Mouse (Mus musculus): ENCODE measurements at regions not wholly inside any gene's neighbourhood (a gene's known extent, or its start where the extent isn't known, plus 50 kb on each side); places are given as distances from the start of the nearest gene placed in this dataset.

- Histone ChIP-seq H3K36me3 (no peaks in the 10 kb centered on the region), H3K4me1 (peaks cover 6% of the 10 kb centered on the region; the same call in 1 of the 2 replicates), H3K4me2 (no peak overlapping the region), H3K27me3 (no peaks in the 10 kb centered on the region), H3K27ac (no peak overlapping the region), H3K9ac (no peak overlapping the region), H3K4me3 (no peak overlapping the region), H3K9me3 (no peaks in the 10 kb centered on the region)
- WGBS = 88% methylated on average over 5 of the region's 5 CpGs
- ATAC-seq (ENCODE audit: insufficient number of reproducible peaks, insufficient read depth, low FRiP score, low TSS enrichment, low read depth) = no peak
Observed at GRCm38 (mm10) chr17:62467072-62467471, 414.0 kb downstream of the Efna5 start.

- no peak overlapping the region for H3K4me3 ChIP-seq
Observed at GRCm38 (mm10) chr17:62464994-62465393, 416.1 kb downstream of the Efna5 start.

GRCm38 (mm10) chr17:62464228-62464627, 416.9 kb downstream of the Efna5 start:
- H3K27me3 ChIP-seq = no peaks in the 10 kb centered on the region
- no peak overlapping the region for H3K27ac ChIP-seq

More at GRCm38 (mm10) chr17:62464994-62465393, 416.1 kb downstream of the Efna5 start:
- H3K4me2 ChIP-seq = no peak overlapping the region
- no peaks in the 10 kb centered on the region for H3K36me3 ChIP-seq
- H3K9ac ChIP-seq = no peak overlapping the region
- peaks cover 6% of the 10 kb centered on the region; the same call in 1 of the 2 replicates for H3K4me1 ChIP-seq
- no peaks in the 10 kb centered on the region for H3K27me3 ChIP-seq
- 58% methylated on average over 4 of the region's 4 CpGs for WGBS
- no peak for ATAC-seq (ENCODE audit: insufficient number of reproducible peaks, insufficient read depth, low FRiP score, low TSS enrichment, low read depth)
- no peaks in the 10 kb centered on the region for H3K9me3 ChIP-seq
- no peak overlapping the region for H3K27ac ChIP-seq

GRCm38 (mm10) chr17:62461304-62462245, 419.5 kb downstream of the Efna5 start:
- H3K4me3 ChIP-seq = no peak overlapping the region
- H3K4me2 ChIP-seq = peak overlapping the region; percentile 26; the same call in 1 of the 2 replicates
- 47% methylated on average over 17 of the region's 17 CpGs for WGBS
- H3K9ac ChIP-seq = no peak overlapping the region
- H3K27ac ChIP-seq = no peak overlapping the region
- no peaks in the 10 kb centered on the region for H3K36me3 ChIP-seq
- peaks cover 3% of the 10 kb centered on the region; the same call in 1 of the 2 replicates for H3K4me1 ChIP-seq
- no peaks in the 10 kb centered on the region for H3K9me3 ChIP-seq
- H3K27me3 ChIP-seq = no peaks in the 10 kb centered on the region
- ATAC-seq (ENCODE audit: insufficient number of reproducible peaks, insufficient read depth, low FRiP score, low TSS enrichment, low read depth) = no peak

More at GRCm38 (mm10) chr17:62464228-62464627, 416.9 kb downstream of the Efna5 start:
- WGBS = 92% methylated on average over 4 of the region's 4 CpGs
- H3K9ac ChIP-seq = no peak overlapping the region
- H3K9me3 ChIP-seq = no peaks in the 10 kb centered on the region
- H3K4me1 ChIP-seq = peaks cover 6% of the 10 kb centered on the region; the same call in 1 of the 2 replicates
- ATAC-seq (ENCODE audit: insufficient number of reproducible peaks, insufficient read depth, low FRiP score, low TSS enrichment, low read depth) = no peak
- H3K4me2 ChIP-seq = no peak overlapping the region
- no peak overlapping the region for H3K4me3 ChIP-seq
- no peaks in the 10 kb centered on the region for H3K36me3 ChIP-seq

- no peaks in the 10 kb centered on the region for H3K4me1 ChIP-seq
- no peaks in the 10 kb centered on the region for H3K27me3 ChIP-seq
- H3K4me3 ChIP-seq = no peak overlapping the region
- H3K4me2 ChIP-seq = no peak overlapping the region
- 33% methylated on average over 7 of the region's 7 CpGs for WGBS
- H3K27ac ChIP-seq = no peak overlapping the region
- no peak overlapping the region for H3K9ac ChIP-seq
- no peaks in the 10 kb centered on the region for H3K9me3 ChIP-seq
- no peak for ATAC-seq (ENCODE audit: insufficient number of reproducible peaks, insufficient read depth, low FRiP score, low TSS enrichment, low read depth)
- no peaks in the 10 kb centered on the region for H3K36me3 ChIP-seq
Observed at GRCm38 (mm10) chr17:62458964-62459363, 422.2 kb downstream of the Efna5 start.

- Histone ChIP-seq H3K4me2 (no peak overlapping the region), H3K36me3 (no peaks in the 10 kb centered on the region), H3K27me3 (no peaks in the 10 kb centered on the region), H3K4me1 (no peaks in the 10 kb centered on the region), H3K4me3 (no peak overlapping the region), H3K27ac (no peak overlapping the region), H3K9me3 (no peaks in the 10 kb centered on the region), H3K9ac (no peak overlapping the region)
- 56% methylated on average over 4 of the region's 4 CpGs for WGBS
- ATAC-seq (ENCODE audit: insufficient number of reproducible peaks, insufficient read depth, low FRiP score, low TSS enrichment, low read depth) = no peak
Observed at GRCm38 (mm10) chr17:62438045-62438444, 443.1 kb downstream of the Efna5 start.

- Histone ChIP-seq H3K4me2 (no peak overlapping the region), H3K27ac (no peak overlapping the region), H3K4me3 (no peak overlapping the region), H3K4me1 (no peaks in the 10 kb centered on the region), H3K27me3 (no peaks in the 10 kb centered on the region), H3K9ac (no peak overlapping the region), H3K36me3 (no peaks in the 10 kb centered on the region), H3K9me3 (no peaks in the 10 kb centered on the region)
- ATAC-seq (ENCODE audit: insufficient number of reproducible peaks, insufficient read depth, low FRiP score, low TSS enrichment, low read depth) = no peak
- 77% methylated on average over 1 of the region's 1 CpGs for WGBS
Observed at GRCm38 (mm10) chr17:62436044-62436443, 445.1 kb downstream of the Efna5 start.

- WGBS = 36% methylated on average over 11 of the region's 11 CpGs
- Histone ChIP-seq H3K27ac (no peak overlapping the region), H3K36me3 (no peaks in the 10 kb centered on the region), H3K4me2 (no peak overlapping the region), H3K9ac (no peak overlapping the region), H3K9me3 (no peaks in the 10 kb centered on the region), H3K4me3 (no peak overlapping the region), H3K4me1 (peaks cover 12% of the 10 kb centered on the region), H3K27me3 (no peaks in the 10 kb centered on the region)
- ATAC-seq (ENCODE audit: insufficient number of reproducible peaks, insufficient read depth, low FRiP score, low TSS enrichment, low read depth) = no peak
Observed at GRCm38 (mm10) chr17:62423476-62424385, 457.4 kb downstream of the Efna5 start.

- Histone ChIP-seq H3K27me3 (no peaks in the 10 kb centered on the region), H3K9me3 (no peaks in the 10 kb centered on the region), H3K4me1 (0 out of 2 replicates have a peak, but pooled peaks cover 3% of the 10 kb centered on the region), H3K27ac (no peak overlapping the region), H3K4me2 (no peak overlapping the region), H3K36me3 (no peaks in the 10 kb centered on the region), H3K9ac (no peak overlapping the region), H3K4me3 (no peak overlapping the region)
- ATAC-seq (ENCODE audit: insufficient number of reproducible peaks, insufficient read depth, low FRiP score, low TSS enrichment, low read depth) = no peak
- 72% methylated on average over 8 of the region's 8 CpGs for WGBS
Observed at GRCm38 (mm10) chr17:62417584-62417983, 463.5 kb downstream of the Efna5 start.

- Histone ChIP-seq H3K4me2 (no peak overlapping the region), H3K4me1 (0 out of 2 replicates have a peak, but pooled peaks cover 3% of the 10 kb centered on the region), H3K9ac (no peak overlapping the region), H3K9me3 (no peaks in the 10 kb centered on the region), H3K27me3 (no peaks in the 10 kb centered on the region), H3K36me3 (no peaks in the 10 kb centered on the region), H3K27ac (no peak overlapping the region), H3K4me3 (no peak overlapping the region)
- ATAC-seq (ENCODE audit: insufficient number of reproducible peaks, insufficient read depth, low FRiP score, low TSS enrichment, low read depth) = no peak
- 90% methylated on average over 4 of the region's 4 CpGs for WGBS
Observed at GRCm38 (mm10) chr17:62415152-62415551, 466.0 kb downstream of the Efna5 start.

GRCm38 (mm10) chr17:62412666-62413180, 468.4 kb downstream of the Efna5 start:
- Histone ChIP-seq H3K9me3 (no peaks in the 10 kb centered on the region), H3K9ac (no peak overlapping the region), H3K4me3 (no peak overlapping the region), H3K36me3 (no peaks in the 10 kb centered on the region), H3K4me2 (no peak overlapping the region), H3K4me1 (0 out of 2 replicates have a peak, but pooled peaks cover 3% of the 10 kb centered on the region), H3K27me3 (no peaks in the 10 kb centered on the region), H3K27ac (no peak overlapping the region)
- 89% methylated on average over 12 of the region's 12 CpGs for WGBS
- ATAC-seq (ENCODE audit: insufficient number of reproducible peaks, insufficient read depth, low FRiP score, low TSS enrichment, low read depth) = no peak

All from embryonic facial prominence, embryonic 13.5 days (tissue).